Mouse (Mus musculus) E14TG2a.4 (cell line): ENCODE measurements around the gene Crmp1.

Experiments used
- H3K27me3 ChIP-seq: 2 replicates; pipeline ENCODE4 v1.6.1; 2014; ENCODE audit warnings: low read length, control low read depth; ENCODE audit not compliant: insufficient read depth
- H3K36me3 ChIP-seq: 2 replicates; pipeline ENCODE4 v1.6.1; 2014; ENCODE audit warnings: low read length, control low read depth; ENCODE audit not compliant: insufficient read depth
- H3K4me1 ChIP-seq: replicated peaks from 2 replicates; pipeline ENCODE4 v1.6.1; 2014; ENCODE audit warnings: low read depth, low read length, control low read depth
- H3K4me3 ChIP-seq: replicated peaks from 2 replicates; pipeline ENCODE4 v1.5.1; 2014; ENCODE audit warnings: mild to moderate bottlenecking, low read length
- H3K9me3 ChIP-seq: 2 replicates; pipeline ENCODE4 v1.6.1; 2014; ENCODE audit warnings: low read length, control low read depth
- CTCF ChIP-seq: conservative IDR thresholded peaks from 2 replicates; pipeline ENCODE4 v1.5.1; 2014; ENCODE audit warnings: low read length
- NANOG ChIP-seq: IDR thresholded peaks from 2 replicates; pipeline ENCODE4 v1.6.1; 2014; ENCODE audit warnings: borderline replicate concordance, low read length, mixed read lengths
- POU5F1 ChIP-seq: IDR thresholded peaks from 2 replicates; pipeline ENCODE4 v1.6.1; 2014; ENCODE audit warnings: low read length, borderline replicate concordance

The Crmp1 gene

GRCm38 (mm10) chr5:37241651-37242151 is at the start of gene Crmp1:
Gene Crmp1, plus strand, starts transcription at chr5:37241940.
- TF ChIP-seq POU5F1 (no peak), NANOG (no peak), CTCF (no peak)
- peak within 1 kb of the TSS; percentile 87 for H3K4me3 ChIP-seq
- no peaks in the 10 kb centered on the region for H3K9me3 ChIP-seq

GRCm38 (mm10) chr5:37196196-37196595 is 45.5 kb upstream of the Crmp1 start:
- H3K4me1 ChIP-seq = peaks cover 2% of the 10 kb centered on the region
- H3K36me3 ChIP-seq = no peaks in the 10 kb centered on the region
- TF ChIP-seq CTCF = no peak
- no peak for TF ChIP-seq NANOG
- no peak for TF ChIP-seq POU5F1
- peaks cover 14% of the 10 kb centered on the region; the same call in 1 of the 2 replicates for H3K27me3 ChIP-seq
- H3K9me3 ChIP-seq = no peaks in the 10 kb centered on the region
- H3K4me3 ChIP-seq = no peak overlapping the region

More at GRCm38 (mm10) chr5:37241651-37242151, at the start of gene Crmp1:
- Histone ChIP-seq H3K4me1 (peaks cover 62% of the 10 kb centered on the region), H3K27me3 (peaks cover 54% of the 10 kb centered on the region), H3K36me3 (no peaks in the 10 kb centered on the region)

GRCm38 (mm10) chr5:37196666-37197250 is 45.0 kb upstream of the Crmp1 start:
- Histone ChIP-seq H3K27me3 (peaks cover 9% of the 10 kb centered on the region; the same call in 1 of the 2 replicates), H3K4me3 (no peak overlapping the region), H3K9me3 (no peaks in the 10 kb centered on the region), H3K36me3 (no peaks in the 10 kb centered on the region), H3K4me1 (no peaks in the 10 kb centered on the region)
- TF ChIP-seq NANOG (no peak), CTCF (no peak), POU5F1 (no peak)

- TF ChIP-seq NANOG (no peak), CTCF (no peak), POU5F1 (no peak)
- H3K27me3 ChIP-seq = peaks cover 9% of the 10 kb centered on the region; the same call in 1 of the 2 replicates
- H3K9me3 ChIP-seq = no peaks in the 10 kb centered on the region
- no peaks in the 10 kb centered on the region for H3K36me3 ChIP-seq
- no peaks in the 10 kb centered on the region for H3K4me1 ChIP-seq
- no peak overlapping the region for H3K4me3 ChIP-seq
Observed at GRCm38 (mm10) chr5:37197423-37197822, 44.3 kb upstream of the Crmp1 start.

- no peak overlapping the region for H3K4me3 ChIP-seq
- no peaks in the 10 kb centered on the region for H3K9me3 ChIP-seq
- H3K4me1 ChIP-seq = no peaks in the 10 kb centered on the region
- H3K27me3 ChIP-seq = peaks cover 9% of the 10 kb centered on the region; the same call in 1 of the 2 replicates
- no peaks in the 10 kb centered on the region for H3K36me3 ChIP-seq
- TF ChIP-seq POU5F1 (no peak), CTCF (no peak), NANOG (no peak)
Observed at GRCm38 (mm10) chr5:37198011-37198688, 43.6 kb upstream of the Crmp1 start.

- no peak for TF ChIP-seq CTCF
- no peak for TF ChIP-seq NANOG
- no peak for TF ChIP-seq POU5F1
- H3K36me3 ChIP-seq = no peaks in the 10 kb centered on the region
- no peaks in the 10 kb centered on the region for H3K4me1 ChIP-seq
- H3K27me3 ChIP-seq = peaks cover 9% of the 10 kb centered on the region; the same call in 1 of the 2 replicates
- H3K9me3 ChIP-seq = no peaks in the 10 kb centered on the region
- no peak overlapping the region for H3K4me3 ChIP-seq
Observed at GRCm38 (mm10) chr5:37202285-37202684, 39.5 kb upstream of the Crmp1 start.

GRCm38 (mm10) chr5:37204886-37205285 is 36.9 kb upstream of the Crmp1 start:
- Histone ChIP-seq H3K4me1 (no peaks in the 10 kb centered on the region), H3K4me3 (no peak overlapping the region), H3K36me3 (no peaks in the 10 kb centered on the region), H3K27me3 (peaks cover 9% of the 10 kb centered on the region; the same call in 1 of the 2 replicates), H3K9me3 (peaks cover 5% of the 10 kb centered on the region)
- TF ChIP-seq NANOG (no peak), POU5F1 (no peak), CTCF (no peak)

GRCm38 (mm10) chr5:37205420-37205819 is 36.3 kb upstream of the Crmp1 start:
- TF ChIP-seq CTCF (0 out of 2 replicates have a peak, but pooled peaks have one; percentile 12), NANOG (no peak)
- peaks cover 9% of the 10 kb centered on the region; the same call in 1 of the 2 replicates for H3K27me3 ChIP-seq
- peaks cover 5% of the 10 kb centered on the region for H3K9me3 ChIP-seq
- H3K4me3 ChIP-seq = no peak overlapping the region
- no peaks in the 10 kb centered on the region for H3K4me1 ChIP-seq
- H3K36me3 ChIP-seq = no peaks in the 10 kb centered on the region
